Mouse (Mus musculus): ENCODE data around the gene Rnf141.

GRCm38 (mm10) chr7:110777146-110778001 is 66.9 kb downstream of the Rnf141 start:
- TF ChIP-seq GATA1 (IDR thresholded peaks at IDR 0.05; ENCODE audit: low read length) (no peak), TAL1 (IDR thresholded peaks at IDR 0.05; ENCODE audit: low read length) (no peak)

All from erythroblast, embryonic 14.5 days (primary cell).